Mouse (Mus musculus) cerebellum, postnatal 14 days (tissue): Measurements from ENCODE around the gene Cyp2w1.
"Not testable (repeated sequence)": the region's sequence is repeated elsewhere in the genome, so short reads cannot be mapped to it uniquely, and the experiment has no call there.

Experiments
- DNase-seq, 2 experiments: peaks; one replicate each; pipeline ENCODE4 v3.0.0; 2021; ENCODE audit warnings: mixed read lengths in 2 of 2

Cyp2w1 gene

GRCm38 (mm10) chr5:139333301-139334013 is 19.0 kb upstream of the Cyp2w1 start:
- DNase-seq, result no peak

GRCm38 (mm10) chr5:139334394-139334793 is 18.0 kb upstream of the Cyp2w1 start:
- DNase-seq, result not testable (repeated sequence)

- no peak for DNase-seq
Observed at GRCm38 (mm10) chr5:139335634-139336033, 16.8 kb upstream of the Cyp2w1 start.

DNA sequence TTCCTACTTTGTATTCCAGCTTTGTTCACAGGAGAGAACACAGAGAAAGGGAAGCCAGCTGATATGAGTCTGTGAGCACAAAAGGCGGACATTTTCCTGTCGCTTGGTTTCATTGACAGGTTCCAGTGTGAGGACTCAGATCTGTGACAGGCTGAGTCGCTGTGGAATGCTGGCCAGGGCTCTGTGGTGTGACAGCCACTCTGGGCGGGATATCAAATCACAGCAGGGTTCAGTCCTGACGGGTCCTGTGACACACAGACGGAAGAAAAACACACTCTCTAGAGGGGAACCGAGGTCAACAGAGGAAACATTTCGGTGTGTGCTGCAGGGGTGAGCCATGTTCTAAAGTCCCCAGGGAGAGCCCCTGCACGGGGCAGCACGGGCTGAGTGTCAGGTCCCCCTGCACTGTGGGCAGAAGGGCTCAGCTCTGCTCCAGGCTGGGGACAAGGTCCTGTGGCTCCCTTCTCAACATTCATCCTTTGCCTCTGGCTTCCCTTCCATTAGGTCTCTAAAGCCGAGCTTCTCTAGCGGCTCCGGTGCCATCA is 14.5 kb upstream of the Cyp2w1 start:
- peak; percentile 96 to 97 for DNase-seq

GRCm38 (mm10) chr5:139338403-139338802 is 14.0 kb upstream of the Cyp2w1 start:
- peak; percentile 78 to 85 for DNase-seq

GRCm38 (mm10) chr5:139338891-139339290 is 13.5 kb upstream of the Cyp2w1 start:
- peak in 1 of 2 experiments; percentile 74 for DNase-seq

DNA sequence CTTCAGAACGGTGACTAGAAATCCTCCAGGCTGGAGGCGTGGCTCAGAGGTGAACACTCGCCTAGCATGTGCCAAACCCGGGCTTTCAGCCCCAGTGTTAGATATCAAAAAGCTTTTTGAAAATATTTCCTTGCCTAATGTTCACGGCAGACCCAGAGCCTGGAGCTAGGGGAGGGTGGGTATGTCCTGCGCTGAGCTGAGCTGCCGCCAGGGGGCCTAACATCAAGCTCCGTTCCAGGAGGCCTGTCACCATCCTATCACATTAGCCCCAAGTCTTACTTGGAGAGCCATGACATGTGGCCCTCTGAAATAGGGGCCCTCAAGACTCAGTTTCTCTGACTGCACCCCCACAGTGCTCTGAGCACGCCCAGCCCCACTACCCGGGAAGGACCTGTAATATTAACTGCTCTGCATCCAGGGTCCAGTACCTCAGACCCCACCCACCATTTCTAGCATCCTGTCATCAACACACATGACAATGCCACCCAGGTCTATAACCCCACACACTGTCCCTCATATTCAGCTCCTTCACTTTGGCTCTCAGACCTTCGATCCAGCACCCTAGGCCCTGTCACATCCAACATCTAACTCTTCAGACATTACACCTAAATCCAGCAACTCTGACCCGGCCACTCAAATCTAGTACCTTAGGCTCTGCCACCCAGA is 8.3 kb upstream of the Cyp2w1 start:
- DNase-seq, result peak; percentile 84 to 89

GRCm38 (mm10) chr5:139344687-139345363 is 7.6 kb upstream of the Cyp2w1 start:
- DNase-seq, result peak; percentile 94 to 96

DNA sequence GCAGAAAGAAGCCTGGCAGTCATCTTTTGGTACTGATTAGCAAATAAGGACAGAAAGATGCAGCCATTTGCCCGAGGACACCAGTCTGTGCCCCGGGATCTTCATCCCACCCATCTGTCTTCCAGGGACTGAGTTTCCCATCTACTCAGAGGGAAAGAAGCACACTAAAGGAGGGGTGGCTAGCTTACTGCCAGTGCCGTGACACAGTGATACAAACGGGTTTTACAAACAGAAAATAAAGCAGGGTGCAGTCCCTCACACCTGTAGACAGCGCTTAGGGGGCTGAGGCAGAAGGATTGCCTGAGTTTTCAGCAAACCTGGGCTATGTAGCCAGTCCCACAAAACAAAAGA is 7.1 kb upstream of the Cyp2w1 start:
- DNase-seq, result no peak

DNA sequence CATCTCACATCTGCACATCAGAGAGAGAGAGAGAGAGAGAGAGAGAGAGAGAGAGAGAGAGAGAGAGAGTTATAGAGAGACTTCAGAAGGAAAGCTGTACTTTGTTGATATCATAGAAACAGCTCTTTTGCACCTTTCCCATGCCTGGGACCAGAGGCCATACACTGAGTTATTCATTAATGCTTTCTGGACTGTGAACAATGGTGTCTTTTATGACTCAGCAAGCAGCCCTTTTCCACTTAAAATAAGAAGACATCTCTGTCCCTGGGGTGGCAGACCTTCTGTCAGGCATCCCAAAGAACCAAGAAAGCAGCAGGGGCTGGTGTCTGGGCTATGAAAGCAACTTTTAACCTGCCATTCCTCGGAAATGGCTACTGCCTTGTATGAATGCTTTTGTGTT is 5.2 kb upstream of the Cyp2w1 start:
- DNase-seq, result no peak

- no peak for DNase-seq
Observed at GRCm38 (mm10) chr5:139349713-139350112, 2.7 kb upstream of the Cyp2w1 start.

DNA sequence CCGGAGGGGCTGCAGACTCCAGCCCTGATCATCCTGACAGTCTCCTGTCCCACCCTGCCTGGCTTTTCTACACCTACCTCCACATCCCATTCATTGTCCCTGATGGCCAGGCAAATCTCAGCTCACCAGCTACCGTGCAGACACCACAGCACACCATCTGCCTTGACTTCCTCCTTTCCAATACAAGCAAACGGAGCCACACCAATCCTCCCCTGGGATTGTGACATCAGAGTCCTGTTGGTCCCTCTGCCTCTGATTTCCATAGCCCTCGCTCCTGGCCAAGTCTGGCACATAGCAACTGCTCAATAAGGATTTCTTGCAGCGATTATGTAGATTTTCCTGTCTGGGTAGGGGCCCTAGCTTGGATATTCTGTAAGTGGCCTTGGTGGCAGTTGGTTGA is 1.3 kb upstream of the Cyp2w1 start, which contains the start of gene Cox19:
Gene Cox19, minus strand, starts transcription at position 285 of the 400 bp plus-strand sequence.
- no peak for DNase-seq

DNA sequence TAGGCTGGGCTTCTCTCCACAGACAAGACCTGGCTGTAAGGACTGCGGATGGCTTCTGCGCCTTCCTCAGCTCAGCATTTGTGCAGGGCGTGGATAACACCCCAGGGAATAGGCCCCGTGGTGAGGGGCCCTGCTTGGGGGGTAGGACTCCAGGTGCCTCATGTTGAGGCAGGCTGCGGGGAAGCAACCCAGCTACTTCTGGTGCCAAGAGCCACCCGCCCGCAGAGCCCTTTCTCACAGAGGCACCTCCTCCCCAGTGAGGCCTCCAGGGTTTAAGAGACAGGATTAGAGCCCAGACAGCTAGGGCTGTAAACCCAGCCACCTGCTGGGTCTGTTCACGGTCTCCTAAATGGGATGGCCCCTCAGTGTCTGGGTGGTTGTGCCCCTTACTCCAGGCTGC is 789 bp upstream of the Cyp2w1 start:
- DNase-seq, result no peak

GRCm38 (mm10) chr5:139353496-139353895 is 1.1 kb downstream of the Cyp2w1 start:
- no peak for DNase-seq

DNA sequence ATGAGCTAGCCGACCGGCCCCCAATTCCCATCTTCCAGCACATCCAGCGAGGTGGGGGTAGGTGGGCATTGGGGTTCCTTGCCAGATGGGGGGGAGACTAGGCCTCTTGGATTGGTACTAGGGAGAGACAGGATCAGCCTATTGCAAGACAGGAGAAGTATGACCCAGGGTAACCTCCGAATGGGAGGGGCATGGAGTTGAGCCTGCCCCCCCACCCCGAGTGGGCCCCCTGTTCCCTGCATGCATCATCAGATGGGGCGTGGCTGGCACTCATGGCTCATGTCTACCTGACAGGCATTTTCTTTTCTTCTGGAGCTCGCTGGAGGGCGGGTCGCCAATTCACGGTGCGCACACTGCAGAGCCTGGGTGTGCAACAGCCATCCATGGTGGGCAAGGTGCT is 1.5 kb downstream of the Cyp2w1 start:
- no peak for DNase-seq

- peak; percentile 94 to 96 for DNase-seq
Observed at GRCm38 (mm10) chr5:139355235-139355772, 2.9 kb downstream of the Cyp2w1 start.

DNA sequence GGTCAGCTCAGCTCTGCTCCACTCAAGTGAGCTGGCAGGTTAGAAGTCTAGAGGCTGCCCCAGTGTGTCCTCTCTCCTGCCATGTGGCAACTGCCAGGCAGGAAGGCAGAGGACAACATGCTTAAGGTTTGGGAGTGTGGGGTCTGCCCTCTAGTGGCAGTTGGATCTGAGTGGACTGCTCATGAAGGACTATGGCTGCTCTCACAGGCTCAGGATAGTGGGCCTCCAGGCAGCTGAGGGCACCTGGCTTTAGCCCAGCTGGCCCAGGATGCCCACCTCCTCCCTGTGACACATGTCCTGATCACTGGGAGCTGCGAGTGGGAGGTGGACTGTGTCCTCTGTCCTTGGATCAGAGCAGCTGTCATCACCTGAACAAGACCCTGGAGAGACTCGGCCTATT is 6.2 kb downstream of the Cyp2w1 start:
- DNase-seq, result peak; percentile 74 to 82

- DNase-seq, result no peak
Observed at GRCm38 (mm10) chr5:139359244-139359643, 6.8 kb downstream of the Cyp2w1 start.

- DNase-seq, result peak; percentile 84 to 86
Observed at GRCm38 (mm10) chr5:139363858-139364257, 11.4 kb downstream of the Cyp2w1 start.

DNA sequence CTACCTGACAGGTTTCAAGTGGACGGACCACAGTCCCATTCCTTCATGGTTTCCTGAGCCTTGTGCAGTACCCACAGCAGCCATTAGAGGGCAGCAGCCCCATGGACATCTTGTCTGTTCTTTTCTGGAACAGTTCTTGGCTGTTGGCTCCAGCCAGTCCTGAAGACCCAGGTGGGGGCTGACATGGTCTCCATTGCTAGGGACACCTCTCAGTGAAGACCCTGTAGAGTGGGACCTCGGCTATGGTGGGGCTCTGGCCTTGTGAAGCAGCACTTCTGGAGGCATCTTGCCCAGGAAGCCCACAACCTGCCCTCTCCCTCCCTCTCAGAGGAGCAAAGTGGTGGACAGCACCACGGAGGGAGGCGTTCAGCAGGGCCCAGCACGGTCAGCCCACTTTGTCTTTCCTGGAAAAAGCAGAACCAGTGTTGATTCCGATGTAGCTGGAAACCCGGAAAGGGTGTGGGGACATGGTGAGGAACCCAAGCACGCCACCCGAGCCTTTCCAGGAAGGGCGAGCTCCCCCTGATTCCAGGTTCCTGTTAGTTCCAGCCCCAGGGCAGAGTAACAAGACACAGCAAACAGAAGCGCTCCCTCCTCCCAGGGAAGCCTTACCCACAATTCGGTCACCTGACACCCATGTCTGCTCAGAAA is 12.0 kb downstream of the Cyp2w1 start:
- peak; percentile 99 to 100 for DNase-seq

- peak in 1 of 2 experiments; percentile 68 for DNase-seq
Observed at GRCm38 (mm10) chr5:139364911-139365571, 12.6 kb downstream of the Cyp2w1 start.

DNA sequence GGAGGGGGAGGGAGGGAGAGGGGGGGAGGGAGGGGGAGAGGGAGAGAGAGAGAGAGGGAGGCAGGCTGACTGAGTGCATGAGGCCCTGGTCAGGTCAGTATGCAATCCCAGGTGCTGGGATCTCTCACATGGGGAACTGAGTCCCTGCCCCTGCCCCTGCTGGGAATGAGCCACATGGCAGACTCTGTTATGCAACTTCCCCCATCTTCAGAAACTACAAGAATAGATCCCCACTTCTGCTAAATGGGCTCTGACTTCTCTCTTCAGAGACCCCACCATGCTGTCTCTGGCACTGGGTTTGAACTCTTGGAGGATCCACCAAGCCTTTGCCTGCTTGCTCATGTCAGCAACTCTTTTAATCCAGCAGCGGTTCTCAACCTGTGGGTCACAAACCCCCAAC is 13.4 kb downstream of the Cyp2w1 start:
- no peak for DNase-seq
